Mouse (Mus musculus): ENCODE results near the gene Psmd4. TPM values are rescaled to one million over a fixed set of nuclear protein-coding genes. Genes with fewer than 3 reads are reported as not detected.

Gene Psmd4
- polyA plus RNA-seq (2014; fragmentation: Nextera tagmentation; extraction: Ambion mirVana), result 252 and 260 TPM in 2 replicates

GRCm38 (mm10) chr3:95042166-95042837, at the start of gene Psmd4:
Gene Psmd4 (minus strand): TSS chr3:95042614.
- Histone ChIP-seq H3K27me3 (ENCODE audit: control insufficient read depth, insufficient read depth, low read length) (no peaks in the 10 kb centered on the region), H3K4me3 (ENCODE audit: low read depth, low read length) (peak within 1 kb of the TSS; percentile 88), H3K27ac (ENCODE audit: low read depth, low read length) (peak within 1 kb of the TSS; percentile 57; the same call in 1 of the 2 replicates), H3K4me2 (ENCODE audit: low read depth, low read length) (peak within 1 kb of the TSS; percentile 63), H3K36me3 (ENCODE audit: control insufficient read depth, insufficient read depth, low read length) (no peaks in the 10 kb centered on the region; the same call in none of the 2 replicates), H3K9me3 (ENCODE audit: control insufficient read depth, low read length) (no peaks in the 10 kb centered on the region), H3K4me1 (ENCODE audit: control insufficient read depth, insufficient read depth, low read length) (peaks cover 7% of the 10 kb centered on the region), H3K9ac (replicated peaks; ENCODE audit: low read depth, low read length) (peak within 1 kb of the TSS; percentile 81)
- WGBS, result 1% methylated on average over 30 of the region's 36 CpGs
- ATAC-seq (ENCODE audit: low read depth), result peak; percentile 99

GRCm38 (mm10) chr3:95088071-95088470, 45.7 kb upstream of the Psmd4 start:
- H3K9me3 ChIP-seq (ENCODE audit: control insufficient read depth, low read length), result no peaks in the 10 kb centered on the region
- WGBS, result 93% methylated on average over 1 of the region's 1 CpGs
- no peaks in the 10 kb centered on the region for H3K4me1 ChIP-seq (ENCODE audit: control insufficient read depth, insufficient read depth, low read length)
- no peak overlapping the region for H3K4me3 ChIP-seq (ENCODE audit: low read depth, low read length)
- no peaks in the 10 kb centered on the region for H3K36me3 ChIP-seq (ENCODE audit: control insufficient read depth, insufficient read depth, low read length)
- no peak overlapping the region for H3K9ac ChIP-seq (replicated peaks; ENCODE audit: low read depth, low read length)
- no peaks in the 10 kb centered on the region for H3K27me3 ChIP-seq (ENCODE audit: control insufficient read depth, insufficient read depth, low read length)
- ATAC-seq (ENCODE audit: low read depth), result no peak
- no peak overlapping the region for H3K4me2 ChIP-seq (ENCODE audit: low read depth, low read length)
- no peak overlapping the region for H3K27ac ChIP-seq (ENCODE audit: low read depth, low read length)

GRCm38 (mm10) chr3:95071606-95072005, 29.2 kb upstream of the Psmd4 start:
- H3K27ac ChIP-seq (ENCODE audit: low read depth, low read length), result no peak overlapping the region
- 91% methylated on average over 2 of the region's 2 CpGs for WGBS
- H3K4me2 ChIP-seq (ENCODE audit: low read depth, low read length), result no peak overlapping the region
- H3K4me3 ChIP-seq (ENCODE audit: low read depth, low read length), result no peak overlapping the region
- ATAC-seq (ENCODE audit: low read depth), result no peak
- H3K36me3 ChIP-seq (ENCODE audit: control insufficient read depth, insufficient read depth, low read length), result peaks cover 70% of the 10 kb centered on the region
- no peaks in the 10 kb centered on the region for H3K4me1 ChIP-seq (ENCODE audit: control insufficient read depth, insufficient read depth, low read length)
- H3K9me3 ChIP-seq (ENCODE audit: control insufficient read depth, low read length), result no peaks in the 10 kb centered on the region
- H3K27me3 ChIP-seq (ENCODE audit: control insufficient read depth, insufficient read depth, low read length), result no peaks in the 10 kb centered on the region
- no peak overlapping the region for H3K9ac ChIP-seq (replicated peaks; ENCODE audit: low read depth, low read length)

GRCm38 (mm10) chr3:95066570-95066969, 24.2 kb upstream of the Psmd4 start:
- H3K4me2 ChIP-seq (ENCODE audit: low read depth, low read length), result no peak overlapping the region
- no peak for ATAC-seq (ENCODE audit: low read depth)
- no peak overlapping the region for H3K9ac ChIP-seq (replicated peaks; ENCODE audit: low read depth, low read length)
- no peaks in the 10 kb centered on the region for H3K27me3 ChIP-seq (ENCODE audit: control insufficient read depth, insufficient read depth, low read length)
- 94% methylated on average over 11 of the region's 11 CpGs for WGBS
- no peak overlapping the region for H3K4me3 ChIP-seq (ENCODE audit: low read depth, low read length)
- no peaks in the 10 kb centered on the region for H3K9me3 ChIP-seq (ENCODE audit: control insufficient read depth, low read length)
- H3K4me1 ChIP-seq (ENCODE audit: control insufficient read depth, insufficient read depth, low read length), result no peaks in the 10 kb centered on the region
- H3K27ac ChIP-seq (ENCODE audit: low read depth, low read length), result no peak overlapping the region
- H3K36me3 ChIP-seq (ENCODE audit: control insufficient read depth, insufficient read depth, low read length), result peaks cover 84% of the 10 kb centered on the region

GRCm38 (mm10) chr3:95066095-95066494, 23.7 kb upstream of the Psmd4 start:
- no peaks in the 10 kb centered on the region for H3K4me1 ChIP-seq (ENCODE audit: control insufficient read depth, insufficient read depth, low read length)
- H3K36me3 ChIP-seq (ENCODE audit: control insufficient read depth, insufficient read depth, low read length), result peaks cover 84% of the 10 kb centered on the region
- H3K27me3 ChIP-seq (ENCODE audit: control insufficient read depth, insufficient read depth, low read length), result no peaks in the 10 kb centered on the region
- no peak overlapping the region for H3K9ac ChIP-seq (replicated peaks; ENCODE audit: low read depth, low read length)
- no peak overlapping the region for H3K4me3 ChIP-seq (ENCODE audit: low read depth, low read length)
- no peak overlapping the region for H3K4me2 ChIP-seq (ENCODE audit: low read depth, low read length)
- no peak overlapping the region for H3K27ac ChIP-seq (ENCODE audit: low read depth, low read length)
- WGBS, result 94% methylated on average over 6 of the region's 6 CpGs
- ATAC-seq (ENCODE audit: low read depth), result no peak
- no peaks in the 10 kb centered on the region for H3K9me3 ChIP-seq (ENCODE audit: control insufficient read depth, low read length)

GRCm38 (mm10) chr3:95065553-95065952, 23.1 kb upstream of the Psmd4 start:
- Histone ChIP-seq H3K9ac (replicated peaks; ENCODE audit: low read depth, low read length) (no peak overlapping the region), H3K4me2 (ENCODE audit: low read depth, low read length) (no peak overlapping the region), H3K36me3 (ENCODE audit: control insufficient read depth, insufficient read depth, low read length) (peaks cover 84% of the 10 kb centered on the region), H3K9me3 (ENCODE audit: control insufficient read depth, low read length) (no peaks in the 10 kb centered on the region), H3K4me3 (ENCODE audit: low read depth, low read length) (no peak overlapping the region), H3K27me3 (ENCODE audit: control insufficient read depth, insufficient read depth, low read length) (no peaks in the 10 kb centered on the region), H3K27ac (ENCODE audit: low read depth, low read length) (no peak overlapping the region), H3K4me1 (ENCODE audit: control insufficient read depth, insufficient read depth, low read length) (no peaks in the 10 kb centered on the region)
- ATAC-seq (ENCODE audit: low read depth), result no peak
- 78% methylated on average over 1 of the region's 1 CpGs for WGBS

GRCm38 (mm10) chr3:95063741-95064140, 21.3 kb upstream of the Psmd4 start:
- Histone ChIP-seq H3K27me3 (ENCODE audit: control insufficient read depth, insufficient read depth, low read length) (no peaks in the 10 kb centered on the region), H3K4me3 (ENCODE audit: low read depth, low read length) (no peak overlapping the region), H3K27ac (ENCODE audit: low read depth, low read length) (no peak overlapping the region), H3K9me3 (ENCODE audit: control insufficient read depth, low read length) (no peaks in the 10 kb centered on the region), H3K9ac (replicated peaks; ENCODE audit: low read depth, low read length) (no peak overlapping the region), H3K4me1 (ENCODE audit: control insufficient read depth, insufficient read depth, low read length) (no peaks in the 10 kb centered on the region), H3K4me2 (ENCODE audit: low read depth, low read length) (no peak overlapping the region), H3K36me3 (ENCODE audit: control insufficient read depth, insufficient read depth, low read length) (peaks cover 86% of the 10 kb centered on the region)
- no peak for ATAC-seq (ENCODE audit: low read depth)
- 95% methylated on average over 4 of the region's 4 CpGs for WGBS

- WGBS, result 93% methylated on average over 8 of the region's 8 CpGs
- peaks cover 41% of the 10 kb centered on the region for H3K36me3 ChIP-seq (ENCODE audit: control insufficient read depth, insufficient read depth, low read length)
- no peak overlapping the region for H3K9ac ChIP-seq (replicated peaks; ENCODE audit: low read depth, low read length)
- H3K27ac ChIP-seq (ENCODE audit: low read depth, low read length), result no peak overlapping the region
- no peak overlapping the region for H3K4me3 ChIP-seq (ENCODE audit: low read depth, low read length)
- H3K4me1 ChIP-seq (ENCODE audit: control insufficient read depth, insufficient read depth, low read length), result no peaks in the 10 kb centered on the region
- H3K27me3 ChIP-seq (ENCODE audit: control insufficient read depth, insufficient read depth, low read length), result no peaks in the 10 kb centered on the region
- no peak overlapping the region for H3K4me2 ChIP-seq (ENCODE audit: low read depth, low read length)
- ATAC-seq (ENCODE audit: low read depth), result no peak
- H3K9me3 ChIP-seq (ENCODE audit: control insufficient read depth, low read length), result no peaks in the 10 kb centered on the region
These were observed 15.7 kb upstream of the Psmd4 start for GRCm38 (mm10) chr3:95058078-95058477.

GRCm38 (mm10) chr3:95056275-95056674, 13.9 kb upstream of the Psmd4 start:
- no peak overlapping the region for H3K27ac ChIP-seq (ENCODE audit: low read depth, low read length)
- H3K9ac ChIP-seq (replicated peaks; ENCODE audit: low read depth, low read length), result no peak overlapping the region
- H3K27me3 ChIP-seq (ENCODE audit: control insufficient read depth, insufficient read depth, low read length), result no peaks in the 10 kb centered on the region
- 92% methylated on average over 7 of the region's 7 CpGs for WGBS
- no peaks in the 10 kb centered on the region for H3K4me1 ChIP-seq (ENCODE audit: control insufficient read depth, insufficient read depth, low read length)
- no peak overlapping the region for H3K4me2 ChIP-seq (ENCODE audit: low read depth, low read length)
- ATAC-seq (ENCODE audit: low read depth), result no peak
- H3K36me3 ChIP-seq (ENCODE audit: control insufficient read depth, insufficient read depth, low read length), result peaks cover 26% of the 10 kb centered on the region
- H3K9me3 ChIP-seq (ENCODE audit: control insufficient read depth, low read length), result no peaks in the 10 kb centered on the region
- H3K4me3 ChIP-seq (ENCODE audit: low read depth, low read length), result no peak overlapping the region

All from neural tube, embryonic 14.5 days (tissue).